Mouse (Mus musculus) ovary, adult 18-20 months (tissue): ENCODE results near the gene 1700001C19Rik.

Experiments used
- DNase-seq: peaks from one replicate; pipeline ENCODE4 v3.0.0; 2022; ENCODE audit warnings: low spot score, mixed read lengths

The 1700001C19Rik gene

GRCm38 (mm10) chr17:47371451-47371850 is 65.7 kb downstream of the 1700001C19Rik start:
- no peak for DNase-seq

GRCm38 (mm10) chr17:47369087-47369443 is 68.1 kb downstream of the 1700001C19Rik start:
- no peak for DNase-seq

- peak; percentile 71 for DNase-seq
These were observed 68.6 kb downstream of the 1700001C19Rik start, which contains the start of gene Mrps10 for GRCm38 (mm10) chr17:47368401-47369086. Gene Mrps10, plus strand, starts transcription at chr17:47368887.
